Mouse (Mus musculus): ENCODE measurements at regions not wholly inside any gene's neighbourhood (a gene's known extent, or its start where the extent isn't known, plus 50 kb on each side); places are given as distances from the start of the nearest gene placed in this dataset.
A peak's percentile ranks its signal among the peaks of the same experiment; 100 is the strongest.

DNA sequence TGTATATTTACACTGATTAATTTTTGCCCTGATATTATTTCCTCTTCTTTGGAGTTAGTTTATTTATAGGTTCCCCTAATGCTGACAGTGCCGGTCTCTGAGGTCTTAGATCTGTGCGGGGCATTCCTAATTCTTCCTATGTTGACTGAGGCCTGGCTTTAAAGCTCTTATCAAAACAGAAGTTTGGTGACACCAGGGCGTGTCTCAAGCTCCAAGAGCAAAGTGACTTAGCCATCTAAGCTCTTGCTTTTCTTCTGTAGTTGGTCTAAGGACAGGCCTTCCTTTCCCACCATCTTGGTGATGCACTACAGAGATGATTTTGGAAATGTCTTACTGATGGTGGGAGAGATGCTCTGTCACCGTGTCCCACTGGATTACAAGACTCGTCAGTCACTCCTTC lies 258.4 kb downstream of the Tbc1d1 start:
- Histone ChIP-seq H3K4me2 (replicated peaks; ENCODE audit: low read depth) (no peak overlapping the region), H3K4me1 (replicated peaks; ENCODE audit: control insufficient read depth, insufficient read depth, low read length) (peaks cover 4% of the 10 kb centered on the region; the same call in 1 of the 2 replicates), H3K36me3 (ENCODE audit: control insufficient read depth, insufficient read depth) (no peaks in the 10 kb centered on the region), H3K9ac (ENCODE audit: low read depth, low read length) (no peak overlapping the region), H3K27ac (ENCODE audit: low read depth, low read length) (no peak overlapping the region), H3K27me3 (replicated peaks; ENCODE audit: control insufficient read depth, insufficient read depth, low read length) (no peaks in the 10 kb centered on the region), H3K9me3 (ENCODE audit: control insufficient read depth) (no peaks in the 10 kb centered on the region), H3K4me3 (ENCODE audit: low read depth, low read length) (no peak overlapping the region)
- WGBS: 63% methylated on average over 5 of the region's 5 CpGs
- no peak for TF ChIP-seq CTCF (IDR thresholded peaks at IDR 0.05; ENCODE audit: low read depth)
- no peak for ATAC-seq

DNA sequence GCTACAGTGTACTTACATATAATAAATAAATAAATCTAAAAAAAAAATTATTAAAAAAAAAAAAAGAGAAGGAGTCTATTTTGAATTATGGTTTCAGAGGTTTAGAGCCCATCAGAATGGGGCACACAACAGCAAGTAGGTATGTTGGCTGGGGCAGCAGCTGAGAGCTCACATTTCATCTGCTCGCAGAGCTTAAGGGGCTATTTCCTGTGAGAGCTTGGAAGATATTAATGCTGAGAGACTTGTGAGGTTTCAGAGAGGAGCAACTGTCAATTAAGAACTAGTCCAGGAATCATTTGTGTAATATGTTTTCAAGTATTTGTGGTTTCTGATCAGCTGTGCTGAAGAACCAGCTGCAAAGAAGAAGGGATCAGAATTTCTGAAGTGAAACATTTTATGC lies 263.3 kb downstream of the Tbc1d1 start:
- Histone ChIP-seq H3K27ac (ENCODE audit: low read depth, low read length) (no peak overlapping the region), H3K4me3 (ENCODE audit: low read depth, low read length) (no peak overlapping the region), H3K27me3 (replicated peaks; ENCODE audit: control insufficient read depth, insufficient read depth, low read length) (no peaks in the 10 kb centered on the region), H3K4me1 (replicated peaks; ENCODE audit: control insufficient read depth, insufficient read depth, low read length) (peaks cover 3% of the 10 kb centered on the region), H3K9me3 (ENCODE audit: control insufficient read depth) (no peaks in the 10 kb centered on the region), H3K4me2 (replicated peaks; ENCODE audit: low read depth) (no peak overlapping the region), H3K9ac (ENCODE audit: low read depth, low read length) (no peak overlapping the region), H3K36me3 (ENCODE audit: control insufficient read depth, insufficient read depth) (no peaks in the 10 kb centered on the region)
- 89% methylated on average over 1 of the region's 1 CpGs for WGBS
- no peak for TF ChIP-seq CTCF (IDR thresholded peaks at IDR 0.05; ENCODE audit: low read depth)
- no peak for ATAC-seq

DNA sequence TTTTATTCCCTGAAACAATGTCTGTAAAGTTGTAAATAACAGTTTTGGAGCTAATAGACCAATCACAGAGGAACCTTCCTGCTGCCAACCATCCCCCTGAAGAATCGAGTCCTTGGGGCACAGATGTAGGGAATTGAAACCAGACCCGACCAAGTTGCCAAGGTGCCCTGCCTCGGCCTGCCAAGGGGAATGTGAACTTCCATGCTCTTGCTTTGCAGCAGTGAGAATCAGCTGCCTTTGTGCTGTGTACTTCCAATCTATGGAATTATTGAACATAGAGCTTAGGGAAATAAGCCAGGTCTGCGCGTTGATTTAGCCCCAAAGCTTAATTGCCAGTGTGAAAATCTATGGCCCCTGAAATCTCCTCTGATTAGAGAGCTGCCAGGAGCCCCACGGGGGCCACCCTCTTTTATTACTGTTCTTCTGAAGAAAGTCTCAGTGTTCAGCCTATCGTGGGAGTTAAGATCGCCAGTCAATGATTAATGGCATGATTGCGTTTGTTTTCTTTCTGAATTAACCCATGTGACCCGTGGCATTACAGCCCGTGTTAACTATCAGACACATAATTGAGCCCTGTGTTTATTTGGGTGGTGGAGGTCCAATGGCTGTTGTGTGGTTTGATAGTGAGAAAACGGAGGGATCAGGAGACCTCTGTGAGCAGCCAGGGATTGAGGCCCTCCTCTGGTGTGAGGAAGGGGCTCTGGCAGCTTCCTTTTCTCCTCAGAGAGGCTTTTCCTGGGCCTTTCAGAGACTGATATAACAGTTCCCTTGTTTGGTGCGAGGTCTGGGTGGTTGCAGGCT lies 266.9 kb downstream of the Tbc1d1 start:
- no peak overlapping the region for H3K4me3 ChIP-seq (ENCODE audit: low read depth, low read length)
- no peaks in the 10 kb centered on the region for H3K36me3 ChIP-seq (ENCODE audit: control insufficient read depth, insufficient read depth)
- H3K4me2 ChIP-seq (replicated peaks; ENCODE audit: low read depth): peak overlapping the region; percentile 39; the same call in 1 of the 2 replicates
- 17% methylated on average over 13 of the region's 13 CpGs for WGBS
- peak overlapping the region; percentile 52 for H3K27ac ChIP-seq (ENCODE audit: low read depth, low read length)
- H3K4me1 ChIP-seq (replicated peaks; ENCODE audit: control insufficient read depth, insufficient read depth, low read length): peaks cover 4% of the 10 kb centered on the region
- peak; percentile 89 for ATAC-seq
- no peaks in the 10 kb centered on the region for H3K9me3 ChIP-seq (ENCODE audit: control insufficient read depth)
- TF ChIP-seq CTCF (IDR thresholded peaks at IDR 0.05; ENCODE audit: low read depth): no peak
- H3K27me3 ChIP-seq (replicated peaks; ENCODE audit: control insufficient read depth, insufficient read depth, low read length): no peaks in the 10 kb centered on the region
- H3K9ac ChIP-seq (ENCODE audit: low read depth, low read length): no peak overlapping the region

DNA sequence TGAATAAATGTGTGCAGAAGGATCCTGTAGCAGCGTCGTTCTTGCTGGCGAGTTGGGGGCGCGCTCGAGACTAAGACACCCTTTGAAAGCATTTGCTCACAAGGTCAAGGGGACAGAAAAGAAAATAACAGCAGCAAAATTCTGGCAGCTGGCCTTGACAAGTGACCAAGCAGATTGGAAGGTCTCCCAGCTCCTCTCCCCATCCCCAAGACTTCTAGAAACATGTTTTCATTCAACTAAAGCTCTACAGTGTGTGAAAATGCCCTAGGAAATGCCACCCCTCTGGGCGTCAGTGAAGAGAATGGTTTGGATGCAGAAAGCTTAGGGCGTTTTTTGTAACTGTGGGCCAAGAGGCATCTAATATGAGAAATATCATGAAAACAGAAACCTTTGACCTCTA lies 272.7 kb downstream of the Tbc1d1 start:
- ATAC-seq: no peak
- H3K4me1 ChIP-seq (replicated peaks; ENCODE audit: control insufficient read depth, insufficient read depth, low read length): peaks cover 4% of the 10 kb centered on the region; the same call in 1 of the 2 replicates
- WGBS: 79% methylated on average over 8 of the region's 8 CpGs
- no peak overlapping the region; the same call in 1 of the 2 replicates for H3K27ac ChIP-seq (ENCODE audit: low read depth, low read length)
- H3K9me3 ChIP-seq (ENCODE audit: control insufficient read depth): no peaks in the 10 kb centered on the region
- H3K4me3 ChIP-seq (ENCODE audit: low read depth, low read length): no peak overlapping the region
- H3K9ac ChIP-seq (ENCODE audit: low read depth, low read length): no peak overlapping the region
- no peaks in the 10 kb centered on the region for H3K27me3 ChIP-seq (replicated peaks; ENCODE audit: control insufficient read depth, insufficient read depth, low read length)
- no peak overlapping the region for H3K4me2 ChIP-seq (replicated peaks; ENCODE audit: low read depth)
- H3K36me3 ChIP-seq (ENCODE audit: control insufficient read depth, insufficient read depth): no peaks in the 10 kb centered on the region
- TF ChIP-seq CTCF (IDR thresholded peaks at IDR 0.05; ENCODE audit: low read depth): no peak

DNA sequence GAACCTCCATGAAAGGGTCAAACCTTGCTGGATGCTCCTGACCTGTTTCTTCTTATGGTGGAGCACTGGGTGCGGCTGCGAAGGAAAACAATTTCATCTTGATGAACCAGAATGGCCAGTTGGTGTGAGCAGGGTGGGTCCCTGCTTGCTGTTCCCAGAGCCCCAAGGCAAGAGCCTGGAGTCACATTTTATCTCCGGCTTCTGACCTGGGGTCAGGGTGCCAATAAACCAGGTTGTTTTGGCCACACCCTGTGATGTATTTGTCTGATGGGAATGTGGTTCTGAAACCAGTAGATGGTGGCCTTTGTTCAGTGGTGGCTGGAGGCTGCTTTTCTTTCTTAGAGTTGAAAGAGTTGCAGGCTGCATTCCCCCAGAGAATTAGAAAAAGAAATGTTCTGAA lies 274.4 kb downstream of the Tbc1d1 start:
- Histone ChIP-seq H3K4me3 (ENCODE audit: low read depth, low read length) (no peak overlapping the region), H3K27ac (ENCODE audit: low read depth, low read length) (no peak overlapping the region), H3K4me2 (replicated peaks; ENCODE audit: low read depth) (no peak overlapping the region), H3K27me3 (replicated peaks; ENCODE audit: control insufficient read depth, insufficient read depth, low read length) (no peaks in the 10 kb centered on the region), H3K36me3 (ENCODE audit: control insufficient read depth, insufficient read depth) (no peaks in the 10 kb centered on the region), H3K4me1 (replicated peaks; ENCODE audit: control insufficient read depth, insufficient read depth, low read length) (no peaks in the 10 kb centered on the region; the same call in 1 of the 2 replicates), H3K9ac (ENCODE audit: low read depth, low read length) (no peak overlapping the region), H3K9me3 (ENCODE audit: control insufficient read depth) (no peaks in the 10 kb centered on the region)
- peak; percentile 60 for TF ChIP-seq CTCF (IDR thresholded peaks at IDR 0.05; ENCODE audit: low read depth)
- WGBS: 39% methylated on average over 3 of the region's 3 CpGs
- ATAC-seq: peak; percentile 72

DNA sequence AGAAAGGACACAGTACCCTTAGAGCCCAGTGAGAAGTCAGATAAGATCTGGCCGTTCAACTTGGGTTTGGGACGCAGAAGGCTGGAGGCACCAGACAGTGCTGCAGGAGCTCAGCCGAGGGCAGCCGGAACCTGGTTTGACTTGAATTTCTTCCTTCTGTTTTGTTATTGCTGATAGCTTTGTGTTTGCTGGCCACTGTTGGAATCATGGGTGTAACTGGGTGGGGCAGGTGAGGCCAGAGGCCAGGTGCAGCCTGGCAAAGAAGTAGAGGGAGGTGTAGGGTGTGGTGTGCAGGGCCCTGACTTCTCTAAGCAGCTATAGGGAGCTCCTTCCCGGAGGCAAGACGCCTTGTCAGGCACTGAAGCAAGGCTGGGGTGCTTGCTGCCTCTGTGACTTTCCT lies 275.5 kb downstream of the Tbc1d1 start:
- Histone ChIP-seq H3K27ac (ENCODE audit: low read depth, low read length) (peak overlapping the region; percentile 63), H3K4me1 (replicated peaks; ENCODE audit: control insufficient read depth, insufficient read depth, low read length) (no peaks in the 10 kb centered on the region; the same call in 1 of the 2 replicates), H3K27me3 (replicated peaks; ENCODE audit: control insufficient read depth, insufficient read depth, low read length) (no peaks in the 10 kb centered on the region), H3K4me3 (ENCODE audit: low read depth, low read length) (no peak overlapping the region), H3K9me3 (ENCODE audit: control insufficient read depth) (no peaks in the 10 kb centered on the region), H3K36me3 (ENCODE audit: control insufficient read depth, insufficient read depth) (no peaks in the 10 kb centered on the region), H3K9ac (ENCODE audit: low read depth, low read length) (no peak overlapping the region), H3K4me2 (replicated peaks; ENCODE audit: low read depth) (no peak overlapping the region; the same call in 1 of the 2 replicates)
- 37% methylated on average over 6 of the region's 6 CpGs for WGBS
- peak; percentile 95 for ATAC-seq
- TF ChIP-seq CTCF (IDR thresholded peaks at IDR 0.05; ENCODE audit: low read depth): no peak

All from intestine, postnatal 0 days (tissue).